Mouse (Mus musculus) CH12.LX (cell line): ENCODE results near the gene Eps8. TPM values are rescaled to one million over a fixed set of nuclear protein-coding genes. Genes with fewer than 3 reads are reported as not detected.

Experiments
- DNase-seq: peaks from one replicate; pipeline ENCODE4 v3.0.0-alpha.2; 2013; ENCODE audit errors: extremely low read depth
- H3K27ac ChIP-seq: 2 replicates; pipeline ENCODE4 v1.5.1; 2012; ENCODE audit warnings: low read depth, mild to moderate bottlenecking, control low read depth, moderate library complexity; ENCODE audit not compliant: insufficient read depth
- H3K27me3 ChIP-seq: replicated peaks from 2 replicates; pipeline ENCODE3; 2012; ENCODE audit warnings: inconsistent platforms
- H3K36me3 ChIP-seq, 2 experiments: replicated peaks in 1 of 2; 2 replicates each; pipeline versions ENCODE3 to v1.6.1; 2012; ENCODE audit warnings: inconsistent platforms in 1 of 2, low read length in 1 of 2, mild to moderate bottlenecking in 1 of 2, mixed read lengths in 1 of 2, moderate library complexity in 1 of 2; ENCODE audit not compliant: control insufficient read depth in 1 of 2, insufficient read depth in 1 of 2
- H3K4me1 ChIP-seq, 2 experiments: 2 replicates each; pipeline ENCODE4 v1.6.1; 2012; ENCODE audit warnings: inconsistent platforms in 1 of 2, moderate library complexity in 1 of 2; ENCODE audit not compliant: insufficient read depth in 2 of 2, control insufficient read depth in 1 of 2
- H3K4me2 ChIP-seq: 2 replicates; pipeline ENCODE4 v1.6.1; 2012; ENCODE audit warnings: low read depth, mild to moderate bottlenecking, control low read depth; ENCODE audit not compliant: poor library complexity, insufficient read depth, severe bottlenecking
- H3K4me3 ChIP-seq, 3 experiments: fragments of 150-350 bp in 1 of 3; sonication (generic) in 1 of 3; replicated peaks in 1 of 3; 2 replicates each; pipeline versions ENCODE3 to v1.5.1; 2011 to 2012; ENCODE audit warnings: low read depth in 2 of 3, low read length in 2 of 3, mild to moderate bottlenecking in 2 of 3, moderate library complexity in 2 of 3, control low read depth in 1 of 3, improper control_type of control experiment in 1 of 3, inconsistent platforms in 1 of 3, mixed read lengths in 1 of 3; ENCODE audit not compliant: poor library complexity in 1 of 3
- H3K79me2 ChIP-seq: replicated peaks from 2 replicates; pipeline ENCODE4 v1.6.1; 2012; ENCODE audit warnings: mild to moderate bottlenecking, moderate library complexity; ENCODE audit not compliant: control insufficient read depth, poor library complexity, insufficient read depth, severe bottlenecking; ENCODE audit errors: extremely low read depth
- H3K9ac ChIP-seq: 2 replicates; pipeline ENCODE4 v1.6.1; 2012; ENCODE audit warnings: low read depth, mild to moderate bottlenecking, control low read depth, moderate library complexity; ENCODE audit not compliant: insufficient read depth
- H3K9me3 ChIP-seq: replicated peaks from 2 replicates; pipeline ENCODE3; 2012; ENCODE audit warnings: low read length, inconsistent platforms, mixed read lengths
- CHD1 ChIP-seq: IDR thresholded peaks from 2 replicates; pipeline ENCODE4 v1.6.1; 2012; ENCODE audit warnings: low read depth, low read length, improper control_type of control experiment, inconsistent platforms
- CHD2 ChIP-seq: IDR thresholded peaks from 2 replicates; pipeline ENCODE4 v1.6.1; 2011; ENCODE audit warnings: low read length, improper control_type of control experiment
- ELF1 ChIP-seq: IDR thresholded peaks from 2 replicates; pipeline ENCODE4 v1.6.1; 2014; ENCODE audit warnings: low read depth, mild to moderate bottlenecking, inconsistent platforms, low read length, improper control_type of control experiment
- EP300 ChIP-seq: IDR thresholded peaks from 2 replicates; pipeline ENCODE4 v1.6.1; 2011; ENCODE audit warnings: low read length, improper control_type of control experiment
- GABPA ChIP-seq: IDR thresholded peaks from 2 replicates; pipeline ENCODE4 v1.6.1; 2012; ENCODE audit warnings: low read depth, low read length, improper control_type of control experiment, inconsistent platforms; ENCODE audit not compliant: insufficient replicate concordance
- KAT2A ChIP-seq: IDR thresholded peaks from 2 replicates; pipeline ENCODE4 v1.6.1; 2012; ENCODE audit warnings: low read length, improper control_type of control experiment, inconsistent platforms; ENCODE audit not compliant: insufficient replicate concordance
- NELFE ChIP-seq: IDR thresholded peaks from 2 replicates; pipeline ENCODE4 v1.6.1; 2011; ENCODE audit warnings: low read depth, low read length, improper control_type of control experiment
- NRF1 ChIP-seq: IDR thresholded peaks from 2 replicates; pipeline ENCODE4 v1.6.1; 2014; ENCODE audit warnings: low read depth, mild to moderate bottlenecking, inconsistent platforms, low read length, improper control_type of control experiment, moderate library complexity
- RAD21 ChIP-seq: IDR thresholded peaks from 2 replicates; pipeline ENCODE4 v1.6.1; 2011; ENCODE audit warnings: low read depth, mild to moderate bottlenecking, low read length, improper control_type of control experiment, moderate library complexity
- SIN3A ChIP-seq: IDR thresholded peaks from 2 replicates; pipeline ENCODE4 v1.6.1; 2012; ENCODE audit warnings: low read length, improper control_type of control experiment, inconsistent platforms
- SMC3 ChIP-seq: IDR thresholded peaks from 2 replicates; pipeline ENCODE4 v1.6.1; 2011; ENCODE audit warnings: low read depth, low read length, improper control_type of control experiment
- TBP ChIP-seq: conservative IDR thresholded peaks from 2 replicates; pipeline ENCODE4 v1.6.1; 2011; ENCODE audit warnings: low read depth, low read length, improper control_type of control experiment
- dilution Hi-C: fragments of 300-500 bp; cut with MboI; formaldehyde crosslinking; loops from 2 replicates; pipeline ENCODE4 v1.14.3; 2020; ENCODE audit warnings: low sequenced_read_pairs; ENCODE audit not compliant: extremely low pct_unique_long_range_greater_than_20kb, extremely low pct_ligation_motif_present
- in situ Hi-C: fragments of 300-500 bp; cut with MboI; formaldehyde crosslinking; loops from 3 replicates; pipeline ENCODE4 v1.14.3; 2019; ENCODE audit warnings: low sequenced_read_pairs, low pct_ligation_motif_present, low pct_unique_long_range_greater_than_20kb, mixed read lengths
- polyA plus RNA-seq: library from polyadenylated mRNA; unstranded; fragments of >175 nt; gene quantifications from 2 replicates; pipeline ENCODE4 v1.2.1, GENCODE M21; 2012; ENCODE audit warnings: low read depth; ENCODE audit not compliant: insufficient read length
- total RNA-seq, 2 experiments: library from RNA; depleted of rRNA; stranded (reverse); fragments of 300-350 nt in 1 of 2; fragments of >200 nt in 1 of 2; gene quantifications; 2 replicates each; pipeline ENCODE4 v1.2.3; 2012 to 2014

Gene Eps8
- total and polyA plus RNA-seq, 3 experiments: 2.2 to 7.4 (median 2.2) TPM

GRCm38 (mm10) chr6:137629603-137630231 is 25.0 kb downstream of the Eps8 start:
- H3K4me3 ChIP-seq: no peak overlapping the region
- H3K36me3 ChIP-seq: no peaks in the 10 kb centered on the region
- no peak overlapping the region for H3K27ac ChIP-seq
- H3K4me2 ChIP-seq: no peak overlapping the region
- H3K27me3 ChIP-seq: no peaks in the 10 kb centered on the region
- H3K9ac ChIP-seq: no peak overlapping the region
- in situ Hi-C loops (no loop called here), dilution Hi-C loops (no loop called here)
- H3K9me3 ChIP-seq: no peaks in the 10 kb centered on the region
- no peak for TF ChIP-seq NRF1
- TF ChIP-seq CHD2: no peak
- no peaks in the 10 kb centered on the region for H3K79me2 ChIP-seq
- DNase-seq: no peak
- H3K4me1 ChIP-seq: peaks cover 0 to 2% of the 10 kb centered on the region in 2 experiments; a peak in 1 of 4 replicates

GRCm38 (mm10) chr6:137628715-137629114 is 26.0 kb downstream of the Eps8 start:
- Histone ChIP-seq H3K27me3 (no peaks in the 10 kb centered on the region), H3K4me1 (peaks cover 0 to 2% of the 10 kb centered on the region in 2 experiments; a peak in 1 of 4 replicates), H3K4me2 (no peak overlapping the region), H3K27ac (no peak overlapping the region), H3K4me3 (no peak overlapping the region), H3K9me3 (no peaks in the 10 kb centered on the region), H3K79me2 (no peaks in the 10 kb centered on the region), H3K9ac (no peak overlapping the region), H3K36me3 (no peaks in the 10 kb centered on the region)
- in situ Hi-C loops (no loop called here), dilution Hi-C loops (no loop called here)
- TF ChIP-seq TBP (no peak), CHD1 (no peak), EP300 (no peak), GABPA (no peak), KAT2A (no peak), SMC3 (no peak)
- no peak for DNase-seq

GRCm38 (mm10) chr6:137621021-137621420 is 33.7 kb downstream of the Eps8 start:
- Histone ChIP-seq H3K4me2 (no peak overlapping the region), H3K9me3 (no peaks in the 10 kb centered on the region), H3K27me3 (no peaks in the 10 kb centered on the region), H3K9ac (no peak overlapping the region), H3K79me2 (no peaks in the 10 kb centered on the region), H3K4me3 (no peak overlapping the region), H3K27ac (no peak overlapping the region), H3K36me3 (peaks cover 0 to 2% of the 10 kb centered on the region in 2 experiments), H3K4me1 (peaks cover 0 to 4% of the 10 kb centered on the region in 2 experiments; a peak in 1 of 4 replicates)
- in situ Hi-C loops: no loop called here
- dilution Hi-C loops: no loop called here
- DNase-seq: no peak
- TF ChIP-seq NELFE (no peak), EP300 (no peak), SIN3A (no peak), TBP (no peak), RAD21 (no peak), ELF1 (no peak), NRF1 (no peak)
